Mouse (Mus musculus) small intestine, adult 2 months (tissue): ENCODE results near the gene Pde4dip.

Source experiments
- CTCF ChIP-seq: fragments of 200-500 bp; IDR thresholded peaks from 2 replicates; pipeline ENCODE4 v1.5.1; 2012; ENCODE audit warnings: low read depth, mild to moderate bottlenecking, control low read depth, inconsistent platforms, low read length, moderate library complexity, mixed read lengths; ENCODE audit not compliant: insufficient replicate concordance, insufficient read length; ENCODE audit errors: extremely low read depth
- POLR2A ChIP-seq: fragments of 200-500 bp; IDR thresholded peaks from 2 replicates; pipeline ENCODE4 v1.6.1; 2012; ENCODE audit warnings: low read depth, mild to moderate bottlenecking, control low read depth, inconsistent platforms, low read length, moderate library complexity

DNA sequence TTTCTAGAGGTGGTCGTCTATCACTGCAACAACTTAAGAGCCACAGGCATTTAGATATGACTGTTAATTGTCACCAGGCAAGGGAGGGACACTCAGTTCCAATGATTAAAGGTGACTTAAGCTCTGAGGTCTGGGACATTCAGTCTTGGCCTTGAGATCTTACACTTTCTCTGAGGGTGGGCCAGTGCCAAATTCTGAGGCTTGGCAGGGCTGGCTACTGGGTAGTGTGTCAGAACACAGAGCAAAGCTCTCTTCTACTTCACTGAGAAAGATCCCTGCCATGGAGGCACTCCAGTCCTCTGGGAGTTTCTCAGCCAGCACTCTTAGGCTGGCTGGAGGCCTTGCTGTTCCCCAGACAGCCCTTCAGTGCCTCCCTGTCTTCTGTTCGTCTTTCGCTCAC is 158.4 kb downstream of the Pde4dip start:
- TF ChIP-seq CTCF (no peak), POLR2A (no peak)
